Mouse (Mus musculus) gastrocnemius, postnatal 4 days (tissue): ENCODE measurements around the gene Ccdc13. TPM values are rescaled to one million over a fixed set of nuclear protein-coding genes. Genes with fewer than 3 reads are reported as not detected.

ENCODE experiments used
- DNase-seq, 2 experiments: peaks; one replicate each; pipeline ENCODE4 v3.0.0; 2021 to 2022; ENCODE audit warnings: low spot score in 2 of 2, mixed read lengths in 2 of 2
- long read RNA-seq, 2 experiments: library from polyadenylated mRNA; stranded (forward); transcript quantifications; one replicate each; pipeline ENCODE4 v2.0.0; 2021
- total RNA-seq, 2 experiments: library from RNA; stranded (reverse); gene quantifications; 2 replicates each; pipeline ENCODE4 v1.2.3; 2021

Ccdc13 gene
- under 1 TPM in 1 of 2 experiments, not detected in 1; 0.88 TPM for total RNA-seq
- long read RNA-seq, experiment 1, result 0 reads
- long read RNA-seq, experiment 2, result 0 reads

- peak in 1 of 2 experiments; percentile 75 for DNase-seq
Measured at GRCm38 (mm10) chr9:121838829-121839621, at the start of gene Ccdc13. Ccdc13 (minus strand) TSS chr9:121839461.

DNA sequence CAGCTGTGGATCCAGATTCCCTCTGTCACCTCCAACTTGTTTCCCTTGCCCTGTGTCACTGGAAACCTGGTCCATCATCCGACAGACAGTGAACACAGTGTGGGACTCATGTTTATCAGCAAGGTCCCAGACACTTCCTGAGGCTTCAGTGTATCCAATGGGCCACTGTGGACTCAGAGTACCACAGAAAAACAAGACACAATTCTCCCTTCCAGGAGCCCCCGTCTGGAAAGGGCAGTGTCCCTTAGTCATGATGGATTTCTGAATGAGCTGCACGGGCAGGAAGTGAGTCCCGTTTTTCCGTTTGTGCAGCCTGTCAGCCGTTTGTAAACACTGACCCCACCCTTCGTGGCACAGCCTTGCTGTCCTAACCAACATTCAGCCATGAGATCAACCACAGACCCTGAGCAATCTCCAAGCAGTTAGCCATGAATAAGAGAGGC lies 42.8 kb upstream of the Ccdc13 start:
- DNase-seq, result no peak

GRCm38 (mm10) chr9:121881301-121881700 lies 42.0 kb upstream of the Ccdc13 start:
- no peak for DNase-seq

GRCm38 (mm10) chr9:121880840-121881239 lies 41.6 kb upstream of the Ccdc13 start:
- DNase-seq, result peak; percentile 59 to 75

DNA sequence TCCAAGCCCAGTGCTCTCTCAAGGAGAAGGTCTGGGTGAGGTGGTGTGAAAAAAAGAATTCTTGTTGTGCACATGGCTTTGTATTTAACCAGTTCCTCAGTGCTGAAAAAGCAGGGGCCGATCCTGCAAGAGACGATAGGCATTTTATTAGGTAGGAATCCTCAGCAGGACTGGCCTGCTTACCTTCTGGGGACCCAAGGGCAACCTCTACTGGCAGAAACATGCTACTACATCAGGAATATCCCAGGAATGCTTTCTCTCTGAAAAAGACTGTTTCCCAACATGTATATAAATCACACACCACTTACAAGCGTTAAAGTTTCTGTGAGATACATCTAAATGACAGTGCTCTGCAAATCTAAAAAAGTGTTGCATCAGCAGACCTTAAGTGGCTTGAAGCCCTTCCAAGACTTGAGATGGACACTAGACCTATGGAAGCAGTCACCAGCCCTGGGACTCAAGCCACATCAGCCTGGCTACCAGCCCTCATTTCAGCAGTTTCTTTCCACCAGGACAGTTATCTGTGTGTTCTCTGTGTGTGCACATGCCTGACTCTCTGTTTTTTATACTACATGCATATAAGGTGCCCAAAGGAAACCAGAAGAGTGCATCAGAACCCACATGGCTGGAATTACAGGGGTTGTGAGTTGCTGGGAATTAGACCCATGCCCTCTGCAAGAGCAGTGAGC lies 37.9 kb upstream of the Ccdc13 start:
- peak in 1 of 2 experiments; percentile 44 for DNase-seq

DNA sequence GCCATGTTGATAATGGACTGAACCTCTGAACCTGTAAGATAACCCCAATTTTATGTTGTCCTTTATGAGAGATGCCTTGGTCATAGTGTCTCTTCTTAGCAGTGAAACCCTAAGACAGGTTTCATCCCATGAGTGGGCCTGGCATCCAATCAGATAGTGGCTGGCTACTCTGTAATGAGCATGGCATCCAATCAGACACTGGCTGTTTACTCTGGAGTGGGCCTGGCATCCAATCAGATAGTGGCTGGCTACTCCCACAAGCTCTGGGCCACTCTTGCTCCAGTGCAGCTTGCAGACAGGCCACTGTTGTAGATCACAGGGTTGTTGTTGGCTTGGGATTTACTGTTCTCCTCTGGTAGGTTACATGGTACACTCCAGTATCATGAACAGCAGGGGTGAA lies 34.3 kb upstream of the Ccdc13 start:
- no peak for DNase-seq

DNA sequence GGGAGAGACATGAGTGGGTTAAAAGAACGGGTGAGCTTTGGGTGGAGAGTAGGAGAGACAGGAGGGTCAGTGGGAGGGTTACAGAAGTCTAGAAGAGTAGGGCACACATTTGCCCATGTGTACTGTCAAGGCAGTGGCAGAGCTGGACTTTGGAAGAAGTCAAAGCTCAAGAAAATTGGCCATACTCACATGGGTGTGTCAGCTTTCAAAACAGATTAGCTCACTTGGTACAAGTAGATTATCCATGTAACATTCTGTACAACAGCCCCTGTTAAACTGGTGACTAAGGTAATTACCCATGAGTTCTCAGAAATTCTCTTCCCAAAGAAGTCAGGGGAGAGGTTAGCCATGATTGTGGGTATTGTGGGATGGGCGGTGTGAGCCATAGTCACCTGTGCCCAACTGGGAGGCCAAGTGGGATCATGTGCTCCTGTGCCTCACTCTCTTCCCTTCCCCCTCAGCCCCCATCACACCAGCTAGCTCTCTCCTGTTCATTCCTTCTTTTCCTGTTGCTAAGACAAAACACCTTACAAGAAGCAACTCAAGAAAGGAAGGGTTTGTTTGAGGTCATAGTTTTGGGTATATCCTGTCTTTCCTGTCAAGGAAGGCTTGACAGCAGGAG lies 32.9 kb upstream of the Ccdc13 start:
- DNase-seq, result no peak

DNA sequence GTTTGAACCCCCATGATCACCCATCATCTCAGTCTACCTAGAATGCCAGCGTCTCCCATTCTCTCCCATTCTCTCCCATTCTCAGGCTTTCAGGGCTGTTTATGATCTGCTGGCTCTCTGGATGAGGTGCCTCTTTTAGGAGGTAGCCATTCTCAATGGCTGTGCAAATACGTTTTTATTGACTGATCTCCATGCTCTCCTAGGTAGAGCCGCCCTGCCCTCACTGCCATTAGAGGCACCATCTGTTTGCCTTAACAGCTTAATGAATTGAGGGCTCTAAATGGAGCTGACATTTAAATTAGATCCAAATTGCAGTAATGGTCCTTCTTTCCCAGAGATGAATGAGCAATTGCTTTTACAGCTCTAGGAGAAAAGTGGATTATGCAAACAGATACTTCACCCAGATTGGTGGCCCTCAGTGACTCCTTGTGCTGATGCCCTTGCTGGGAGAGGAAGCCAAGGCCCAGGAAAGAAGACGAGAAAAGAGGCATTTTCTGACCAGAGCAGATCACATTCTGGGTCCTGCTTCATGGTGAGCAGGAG lies 30.8 kb upstream of the Ccdc13 start:
- DNase-seq, result no peak

DNA sequence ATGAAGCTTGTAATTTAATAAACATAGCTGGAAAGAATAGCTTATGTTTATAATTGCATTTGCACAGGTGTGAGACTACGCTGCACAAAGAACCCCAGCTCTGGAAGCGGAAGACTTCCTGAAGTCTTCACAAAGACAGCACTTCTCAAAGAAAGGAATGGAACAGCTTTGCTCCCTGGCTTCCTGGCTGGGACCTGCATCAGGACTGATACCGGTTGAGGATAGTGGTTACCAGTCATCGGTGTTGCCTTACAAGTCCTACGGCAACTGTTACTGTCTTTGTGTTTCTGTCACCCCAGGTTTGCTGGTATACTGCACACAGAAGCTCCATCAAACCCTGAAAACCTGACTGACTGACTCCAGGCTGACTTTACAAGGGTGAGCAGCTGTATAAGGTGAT lies 30.2 kb upstream of the Ccdc13 start:
- DNase-seq, result no peak

GRCm38 (mm10) chr9:121868236-121868635 lies 29.0 kb upstream of the Ccdc13 start:
- DNase-seq, result no peak

- no peak for DNase-seq
Measured at GRCm38 (mm10) chr9:121867632-121868031, 28.4 kb upstream of the Ccdc13 start.

GRCm38 (mm10) chr9:121865425-121866008 lies 26.3 kb upstream of the Ccdc13 start:
- no peak for DNase-seq

DNA sequence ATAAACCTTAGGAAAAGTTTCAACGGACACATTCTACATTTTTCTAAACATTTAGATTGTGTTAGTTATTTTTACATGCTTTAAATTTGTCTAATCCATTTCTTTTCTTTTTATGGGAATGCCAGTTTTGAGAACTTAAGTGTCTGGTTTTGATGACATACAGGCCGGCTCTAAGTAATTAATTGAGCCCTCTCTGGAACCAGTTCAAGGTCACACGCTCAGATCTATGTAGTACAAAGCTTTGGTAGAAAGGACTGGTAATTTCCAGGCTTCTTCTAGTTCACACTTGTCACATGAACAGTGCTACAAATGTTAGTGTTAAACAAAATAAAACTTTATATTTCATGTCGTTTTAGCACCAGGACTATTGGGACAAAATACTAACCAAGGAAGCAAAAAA lies 25.6 kb upstream of the Ccdc13 start:
- DNase-seq, result no peak

- no peak for DNase-seq
Measured at GRCm38 (mm10) chr9:121860921-121861320, 21.7 kb upstream of the Ccdc13 start.

DNA sequence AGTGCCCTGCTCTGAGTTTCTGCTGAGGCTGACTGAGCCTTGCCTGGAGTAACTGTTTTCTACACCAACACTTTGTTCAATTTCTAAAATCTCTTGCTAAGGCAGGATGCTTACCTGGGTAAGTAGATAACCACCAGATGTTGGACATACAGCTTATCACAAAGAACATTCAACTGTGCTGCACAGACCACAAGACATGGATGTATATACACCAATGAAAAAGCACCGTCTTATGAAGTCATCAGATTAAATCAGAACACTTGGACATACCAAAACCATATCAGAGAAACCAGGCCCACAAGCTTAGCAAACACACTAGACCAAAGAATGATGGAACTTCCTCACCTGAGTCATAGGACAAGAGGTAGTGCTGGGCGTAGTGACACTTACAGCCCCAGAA lies 20.1 kb upstream of the Ccdc13 start:
- DNase-seq, result no peak

- no peak for DNase-seq
Measured at GRCm38 (mm10) chr9:121858153-121858488, 18.9 kb upstream of the Ccdc13 start, which contains the start of gene Higd1a. Higd1a (minus strand) TSS chr9:121858362.

GRCm38 (mm10) chr9:121857474-121858152 lies 18.4 kb upstream of the Ccdc13 start:
- peak; percentile 95 to 99 for DNase-seq

DNA sequence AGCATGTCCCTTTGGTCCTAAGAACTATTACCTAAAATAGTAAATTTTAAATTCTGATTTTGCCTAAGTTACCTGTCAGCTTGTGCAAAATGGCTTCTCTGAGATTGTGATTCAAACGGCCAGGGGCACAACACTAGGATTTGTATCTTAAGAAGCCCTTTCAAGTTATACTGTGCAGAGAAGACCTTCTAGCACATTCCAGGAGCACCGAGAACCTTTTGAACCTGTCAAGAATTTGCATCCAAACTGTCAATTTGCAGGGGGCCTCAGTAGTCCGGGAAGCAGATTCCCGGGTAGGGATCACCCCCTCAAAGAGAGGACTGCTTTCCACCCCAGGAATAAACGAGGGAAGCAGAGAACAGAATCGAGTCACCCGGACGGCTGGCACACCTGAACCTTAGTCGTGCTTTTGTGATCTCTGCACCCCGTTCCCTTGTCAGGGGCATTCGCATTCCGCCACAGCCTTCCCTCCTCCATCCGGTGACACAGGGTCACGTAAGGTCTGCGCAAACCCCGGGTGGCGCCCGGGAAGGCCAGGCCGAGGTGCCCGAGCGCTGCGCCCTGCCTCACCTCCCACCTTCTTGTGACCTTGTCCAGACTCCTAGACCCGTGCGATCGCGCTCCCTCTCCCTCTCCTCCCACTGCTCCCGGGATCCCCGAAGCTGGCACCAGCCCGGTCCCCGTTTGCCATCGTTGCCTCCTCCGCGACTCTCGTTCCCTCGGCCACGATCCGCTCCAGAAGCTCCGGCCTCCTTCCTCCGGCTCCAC lies 17.6 kb upstream of the Ccdc13 start:
- peak in 1 of 2 experiments; percentile 30 for DNase-seq

GRCm38 (mm10) chr9:121854246-121854645 lies 15.0 kb upstream of the Ccdc13 start:
- no peak for DNase-seq

- DNase-seq, result no peak
Measured at GRCm38 (mm10) chr9:121847842-121848241, 8.6 kb upstream of the Ccdc13 start.
